Mouse (Mus musculus) liver, embryonic 15.5 days (tissue): ENCODE data around the gene Lamb2. TPM values are rescaled to one million over a fixed set of nuclear protein-coding genes. Genes with fewer than 3 reads are reported as not detected.
A peak's percentile ranks its signal among the peaks of the same experiment; 100 is the strongest.

Source experiments
- ATAC-seq: fragments of 200-750 bp; cut with Nextera tagmentation; 2 replicates; pipeline ENCODE4 v1.8.0; 2017; ENCODE audit warnings: moderate number of reproducible peaks, mild to moderate bottlenecking, moderate library complexity; ENCODE audit not compliant: insufficient read depth
- H3K27ac ChIP-seq: fragments of 300-500 bp; sonication (generic); replicated peaks from 2 replicates; pipeline ENCODE4 v1.5.1; 2015; ENCODE audit warnings: mild to moderate bottlenecking, inconsistent platforms
- H3K27me3 ChIP-seq: fragments of 300-500 bp; sonication (generic); 2 replicates; pipeline ENCODE4 v1.6.1; 2015; ENCODE audit warnings: mild to moderate bottlenecking, inconsistent platforms
- H3K36me3 ChIP-seq: fragments of 300-500 bp; sonication (generic); replicated peaks from 2 replicates; pipeline ENCODE4 v1.6.1; 2015; ENCODE audit warnings: moderate library complexity, mild to moderate bottlenecking, inconsistent platforms
- H3K4me1 ChIP-seq: fragments of 300-500 bp; sonication (generic); replicated peaks from 2 replicates; pipeline ENCODE4 v1.6.1; 2015; ENCODE audit warnings: inconsistent platforms
- H3K4me2 ChIP-seq: fragments of 300-500 bp; sonication (generic); 2 replicates; pipeline ENCODE4 v1.6.1; 2015; ENCODE audit warnings: moderate library complexity, mild to moderate bottlenecking, inconsistent platforms
- H3K4me3 ChIP-seq: fragments of 300-500 bp; sonication (generic); replicated peaks from 2 replicates; pipeline ENCODE4 v1.5.1; 2015; ENCODE audit warnings: mild to moderate bottlenecking, inconsistent platforms
- H3K9ac ChIP-seq: fragments of 300-500 bp; sonication (generic); 2 replicates; pipeline ENCODE4 v1.6.1; 2015; ENCODE audit warnings: moderate library complexity, mild to moderate bottlenecking, inconsistent platforms
- H3K9me3 ChIP-seq: fragments of 300-500 bp; sonication (generic); replicated peaks from 2 replicates; pipeline ENCODE4 v1.6.1; 2016; ENCODE audit warnings: inconsistent platforms
- WGBS: fragments of 180-500 bp; shearing (Covaris S2); methylation state at CpG from one replicate; pipeline ENCODE4 v1.1.7; 2015; ENCODE audit warnings: mixed read lengths; ENCODE audit not compliant: insufficient replicate concordance; 5-methylcytosine and 5-hydroxymethylcytosine counted together
- polyA plus RNA-seq: library from polyadenylated mRNA; unstranded; fragments of >200 nt; fragmentation: Nextera tagmentation; extraction: Ambion mirVana; gene quantifications from 2 replicates; pipeline ENCODE4 v1.2.1, GENCODE M21; 2015

The Lamb2 gene
- polyA plus RNA-seq, 1 experiment from 2014 or later, result 8.5 TPM

- Histone ChIP-seq H3K4me1 (peaks cover 29% of the 10 kb centered on the region), H3K4me3 (no peak overlapping the region), H3K9me3 (no peaks in the 10 kb centered on the region), H3K36me3 (peaks cover 61% of the 10 kb centered on the region), H3K4me2 (no peak overlapping the region), H3K27me3 (no peaks in the 10 kb centered on the region), H3K27ac (no peak overlapping the region), H3K9ac (no peak overlapping the region)
- no peak for ATAC-seq
- WGBS, result 88% methylated on average over 8 of the region's 8 CpGs
Observed at GRCm38 (mm10) chr9:108493246-108493645, 13.7 kb downstream of the Lamb2 start.

DNA sequence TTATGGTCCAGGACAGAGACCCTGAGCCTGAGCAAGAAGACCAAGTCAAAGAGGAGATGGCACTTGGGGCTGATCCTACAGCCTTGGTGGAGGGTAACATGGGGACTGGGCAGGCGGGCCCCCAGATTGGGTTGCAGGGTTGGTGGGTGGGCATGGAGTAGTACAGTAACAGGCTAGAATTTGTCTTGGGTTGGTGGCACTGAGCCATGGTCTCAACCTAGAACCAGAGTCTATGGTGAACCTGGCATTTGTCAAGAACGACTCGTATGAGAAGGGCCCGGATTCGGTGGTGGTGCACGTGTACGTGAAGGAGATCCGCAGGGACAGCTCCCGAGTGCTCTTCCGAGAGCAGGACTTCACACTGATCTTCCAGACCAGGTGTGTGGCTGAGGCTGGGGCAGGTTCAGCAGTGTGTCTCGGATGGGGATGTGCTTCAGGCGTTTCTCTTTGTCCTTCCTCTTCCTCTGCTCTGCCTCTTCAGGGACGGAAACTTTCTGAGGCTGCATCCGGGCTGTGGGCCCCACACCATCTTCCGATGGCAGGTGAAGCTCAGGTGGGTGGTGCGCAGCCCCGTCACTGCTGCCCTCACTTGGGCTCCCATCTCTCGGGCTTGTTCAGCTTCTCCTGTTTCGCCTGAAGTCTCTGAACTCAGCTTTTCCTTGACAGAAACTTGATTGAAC lies 14.8 kb downstream of the Lamb2 start:
- no peak overlapping the region for H3K27ac ChIP-seq
- H3K27me3 ChIP-seq, result no peaks in the 10 kb centered on the region
- H3K9ac ChIP-seq, result no peak overlapping the region
- H3K4me3 ChIP-seq, result no peak overlapping the region
- ATAC-seq, result no peak
- no peaks in the 10 kb centered on the region for H3K9me3 ChIP-seq
- peaks cover 72% of the 10 kb centered on the region for H3K36me3 ChIP-seq
- peaks cover 29% of the 10 kb centered on the region for H3K4me1 ChIP-seq
- 89% methylated on average over 19 of the region's 19 CpGs for WGBS
- H3K4me2 ChIP-seq, result no peak overlapping the region

DNA sequence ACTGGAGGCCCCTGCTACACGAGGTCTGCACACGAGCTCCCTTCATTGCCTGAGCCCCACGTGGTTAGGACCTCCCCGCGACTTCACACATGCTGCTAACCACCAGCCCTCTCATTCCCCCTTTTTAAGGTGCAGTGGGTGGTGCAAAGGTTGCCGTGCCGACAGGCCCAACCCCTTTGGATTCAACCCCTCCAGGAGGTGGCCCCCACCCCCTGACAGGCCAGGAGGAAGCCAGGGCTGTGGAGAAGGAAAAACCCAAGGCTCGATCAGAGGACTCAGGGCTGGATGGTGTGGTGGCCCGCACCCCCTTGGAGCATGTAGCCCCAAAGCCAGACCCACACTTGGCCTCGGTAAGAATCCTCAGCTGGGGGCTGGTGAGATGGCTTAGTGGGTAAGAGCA lies 15.4 kb downstream of the Lamb2 start:
- Histone ChIP-seq H3K36me3 (peaks cover 78% of the 10 kb centered on the region), H3K4me2 (no peak overlapping the region), H3K9me3 (no peaks in the 10 kb centered on the region), H3K27me3 (no peaks in the 10 kb centered on the region), H3K27ac (no peak overlapping the region), H3K9ac (no peak overlapping the region), H3K4me3 (no peak overlapping the region), H3K4me1 (peaks cover 25% of the 10 kb centered on the region)
- no peak for ATAC-seq
- 84% methylated on average over 10 of the region's 10 CpGs for WGBS

DNA sequence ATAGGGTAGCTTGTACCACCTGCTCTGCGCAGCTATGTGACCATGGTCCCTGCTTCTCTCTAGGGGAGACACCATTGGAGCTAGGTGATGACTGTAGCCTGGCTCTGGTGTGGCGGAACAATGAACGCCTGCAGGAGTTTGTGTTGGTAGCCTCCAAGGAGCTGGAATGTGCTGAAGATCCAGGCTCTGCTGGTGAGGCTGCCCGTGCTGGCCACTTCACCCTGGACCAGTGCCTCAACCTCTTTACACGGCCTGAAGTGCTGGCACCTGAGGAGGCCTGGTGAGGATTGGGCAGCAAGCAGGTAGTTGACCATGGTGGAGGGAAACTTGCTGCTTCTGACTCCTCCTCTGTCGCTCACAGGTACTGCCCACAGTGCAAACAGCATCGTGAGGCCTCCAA lies 19.7 kb downstream of the Lamb2 start:
- no peaks in the 10 kb centered on the region for H3K27me3 ChIP-seq
- H3K9ac ChIP-seq, result no peak overlapping the region
- 87% methylated on average over 7 of the region's 7 CpGs for WGBS
- no peak overlapping the region for H3K4me2 ChIP-seq
- H3K36me3 ChIP-seq, result peaks cover 89% of the 10 kb centered on the region
- ATAC-seq, result no peak
- H3K4me1 ChIP-seq, result no peaks in the 10 kb centered on the region
- H3K4me3 ChIP-seq, result no peak overlapping the region
- no peaks in the 10 kb centered on the region for H3K9me3 ChIP-seq
- H3K27ac ChIP-seq, result no peak overlapping the region

DNA sequence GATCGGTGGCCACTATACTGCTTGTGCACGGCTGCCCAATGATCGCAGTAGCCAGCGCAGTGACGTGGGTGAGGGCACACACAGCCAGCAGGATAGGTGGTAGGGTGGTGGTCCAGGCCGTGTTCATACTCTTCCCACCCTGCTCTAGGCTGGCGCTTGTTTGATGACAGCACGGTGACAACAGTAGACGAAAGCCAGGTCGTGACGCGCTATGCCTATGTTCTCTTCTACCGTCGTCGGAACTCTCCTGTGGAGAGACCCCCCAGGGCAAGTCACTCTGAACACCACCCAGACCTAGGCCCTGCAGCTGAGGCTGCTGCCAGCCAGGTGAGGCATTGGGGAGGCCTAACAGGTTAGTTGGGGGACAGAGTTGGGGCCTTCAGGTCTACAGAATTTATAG lies 20.4 kb downstream of the Lamb2 start:
- H3K36me3 ChIP-seq, result peaks cover 82% of the 10 kb centered on the region
- H3K27ac ChIP-seq, result no peak overlapping the region
- no peaks in the 10 kb centered on the region for H3K9me3 ChIP-seq
- no peak for ATAC-seq
- H3K4me1 ChIP-seq, result no peaks in the 10 kb centered on the region
- WGBS, result 92% methylated on average over 15 of the region's 15 CpGs
- H3K4me2 ChIP-seq, result no peak overlapping the region
- H3K27me3 ChIP-seq, result no peaks in the 10 kb centered on the region
- no peak overlapping the region for H3K9ac ChIP-seq
- no peak overlapping the region for H3K4me3 ChIP-seq

DNA sequence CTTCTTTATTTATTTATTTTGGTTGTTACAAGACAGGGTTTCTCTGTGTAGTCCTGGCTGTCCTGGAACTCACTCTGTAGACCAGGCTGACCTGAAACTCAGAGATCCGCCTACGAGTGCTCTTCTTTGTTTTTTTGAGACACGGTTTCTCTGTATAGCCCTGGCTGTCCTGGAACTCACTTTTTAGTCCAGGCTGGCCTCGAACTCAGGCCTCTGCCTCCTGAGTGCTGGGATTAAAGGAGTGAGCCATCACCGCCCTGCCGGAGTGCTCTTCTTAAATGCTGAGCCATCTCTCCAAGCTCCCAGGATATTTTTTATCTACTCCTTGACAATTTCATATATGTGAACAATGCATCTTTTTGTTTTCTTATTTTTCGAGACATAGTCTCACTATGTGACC lies 27.4 kb downstream of the Lamb2 start:
- Histone ChIP-seq H3K27me3 (no peaks in the 10 kb centered on the region), H3K4me1 (peaks cover 26% of the 10 kb centered on the region), H3K4me3 (peak overlapping the region; percentile 81), H3K9ac (peak overlapping the region; percentile 66; the same call in 1 of the 2 replicates), H3K36me3 (peaks cover 37% of the 10 kb centered on the region), H3K27ac (no peak overlapping the region), H3K4me2 (peak overlapping the region; percentile 90), H3K9me3 (no peaks in the 10 kb centered on the region)
- WGBS, result 84% methylated on average over 7 of the region's 7 CpGs
- ATAC-seq, result no peak

GRCm38 (mm10) chr9:108507619-108508434 lies 28.3 kb downstream of the Lamb2 start, which contains the start of gene Qars:
TSS of gene Qars (plus strand) at chr9:108507706.
- WGBS, result under 1% methylated on average over 37 of the region's 37 CpGs
- Histone ChIP-seq H3K9ac (peak within 1 kb of the TSS; percentile 83), H3K36me3 (peaks cover 37% of the 10 kb centered on the region), H3K4me1 (peaks cover 26% of the 10 kb centered on the region), H3K4me3 (peak within 1 kb of the TSS; percentile 81), H3K27me3 (no peaks in the 10 kb centered on the region), H3K27ac (peak within 1 kb of the TSS; percentile 87), H3K9me3 (no peaks in the 10 kb centered on the region), H3K4me2 (peak within 1 kb of the TSS; percentile 90)
- ATAC-seq, result peak; percentile 92

GRCm38 (mm10) chr9:108508776-108509175 lies 29.2 kb downstream of the Lamb2 start:
- H3K9me3 ChIP-seq, result no peaks in the 10 kb centered on the region
- peaks cover 26% of the 10 kb centered on the region for H3K4me1 ChIP-seq
- peak overlapping the region; percentile 90 for H3K4me2 ChIP-seq
- 60% methylated on average over 7 of the region's 7 CpGs for WGBS
- H3K4me3 ChIP-seq, result peak overlapping the region; percentile 81
- H3K36me3 ChIP-seq, result peaks cover 44% of the 10 kb centered on the region
- peak overlapping the region; percentile 87; the same call in 1 of the 2 replicates for H3K27ac ChIP-seq
- ATAC-seq, result no peak
- H3K9ac ChIP-seq, result peak overlapping the region; percentile 83
- H3K27me3 ChIP-seq, result no peaks in the 10 kb centered on the region

- 1% methylated on average over 55 of the region's 55 CpGs for WGBS
- no peaks in the 10 kb centered on the region for H3K9me3 ChIP-seq
- peak; percentile 90 for ATAC-seq
- peaks cover 57% of the 10 kb centered on the region for H3K36me3 ChIP-seq
- H3K27ac ChIP-seq, result peak within 1 kb of the TSS; percentile 99
- peak within 1 kb of the TSS; percentile 94 for H3K9ac ChIP-seq
- H3K4me2 ChIP-seq, result peak within 1 kb of the TSS; percentile 98
- no peaks in the 10 kb centered on the region for H3K27me3 ChIP-seq
- peak within 1 kb of the TSS; percentile 99 for H3K4me3 ChIP-seq
- peaks cover 42% of the 10 kb centered on the region for H3K4me1 ChIP-seq
Observed at GRCm38 (mm10) chr9:108516380-108517251, 37.1 kb downstream of the Lamb2 start, which contains the start of gene Qrich1. TSS of gene Qrich1 (plus strand) at chr9:108516806.

DNA sequence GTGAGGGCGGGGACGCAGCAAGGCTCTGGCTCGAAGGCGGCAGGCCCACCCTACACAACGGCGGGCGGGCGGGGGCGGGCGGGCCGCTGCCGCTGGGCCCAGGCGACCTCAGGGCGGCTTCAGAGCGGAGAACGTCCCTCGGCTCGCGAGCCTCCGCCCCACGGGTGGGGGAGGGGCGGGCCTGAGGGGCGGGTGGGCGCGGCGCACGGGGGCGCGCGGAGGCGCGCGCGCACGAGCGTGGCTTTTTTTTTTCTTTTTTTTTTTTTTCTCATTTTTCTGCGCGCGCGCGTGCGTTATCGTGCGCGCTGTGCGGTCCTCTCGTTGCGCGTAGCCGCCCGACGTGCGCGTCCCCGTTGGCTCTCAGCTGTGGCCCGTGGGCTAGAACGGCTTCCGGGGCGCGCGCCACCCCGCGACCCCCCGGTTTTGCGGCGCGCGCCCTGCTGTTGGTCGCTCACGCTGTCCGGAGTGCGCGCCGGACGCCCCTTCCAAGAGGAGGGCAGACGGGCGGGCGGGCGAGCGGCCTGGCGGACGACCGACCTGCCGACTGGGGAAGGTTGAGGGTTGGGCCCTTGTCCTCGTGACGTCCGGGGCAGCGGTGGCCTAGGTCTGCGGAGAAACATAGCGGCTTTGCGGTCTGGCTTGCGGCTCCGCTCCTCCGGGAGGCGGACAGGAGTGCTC lies 37.9 kb downstream of the Lamb2 start:
- no peaks in the 10 kb centered on the region for H3K27me3 ChIP-seq
- peak; percentile 86 for ATAC-seq
- peak overlapping the region; percentile 94 for H3K9ac ChIP-seq
- H3K4me3 ChIP-seq, result peak overlapping the region; percentile 99
- peak overlapping the region; percentile 99 for H3K27ac ChIP-seq
- H3K36me3 ChIP-seq, result peaks cover 50% of the 10 kb centered on the region
- WGBS, result under 1% methylated on average over 89 of the region's 95 CpGs
- H3K4me1 ChIP-seq, result peaks cover 42% of the 10 kb centered on the region
- no peaks in the 10 kb centered on the region for H3K9me3 ChIP-seq
- H3K4me2 ChIP-seq, result peak overlapping the region; percentile 98
